Mouse (Mus musculus): ENCODE measurements at regions not wholly inside any gene's neighbourhood (a gene's known extent, or its start where the extent isn't known, plus 50 kb on each side); places are given as distances from the start of the nearest gene placed in this dataset.

GRCm38 (mm10) chr7:130073388-130073787 is 446.8 kb downstream of the Ate1 start:
- no peak for TF ChIP-seq CTCF (IDR thresholded peaks at IDR 0.05; ENCODE audit: low read depth, low read length)
- TF ChIP-seq GATA1 (IDR thresholded peaks at IDR 0.05; ENCODE audit: borderline replicate concordance, low read length) = no peak
- no peak for TF ChIP-seq TAL1 (conservative IDR thresholded peaks at IDR 0.05; ENCODE audit: low read depth, low read length)

Data from G1E (cell line).